Mouse (Mus musculus): Measurements from ENCODE around the gene Psg17.
"Not testable (repeated sequence)": the region's sequence is repeated elsewhere in the genome, so short reads cannot be mapped to it uniquely, and the experiment has no call there.

Psg17 gene

GRCm38 (mm10) chr7:18821507-18821906 is at the start of gene Psg17:
TSS of gene Psg17 (minus strand) at chr7:18821607.
- no peak for DNase-seq

GRCm38 (mm10) chr7:18871031-18871430 is 49.6 kb upstream of the Psg17 start, which contains the start of gene Pglyrp1:
TSS of gene Pglyrp1 (plus strand) at chr7:18871331.
- DNase-seq, result not testable (repeated sequence)

- no peak for DNase-seq
These were observed 47.1 kb upstream of the Psg17 start for GRCm38 (mm10) chr7:18868491-18868890.

- no peak for DNase-seq
These were observed 41.4 kb upstream of the Psg17 start for GRCm38 (mm10) chr7:18862801-18863200.

- DNase-seq, result no peak
These were observed 37.0 kb upstream of the Psg17 start for GRCm38 (mm10) chr7:18858310-18858916.

GRCm38 (mm10) chr7:18848395-18848794 is 27.0 kb upstream of the Psg17 start:
- no peak for DNase-seq

GRCm38 (mm10) chr7:18844811-18845210 is 23.4 kb upstream of the Psg17 start:
- DNase-seq, result no peak

GRCm38 (mm10) chr7:18841174-18841567 is 19.8 kb upstream of the Psg17 start:
- DNase-seq, result no peak

GRCm38 (mm10) chr7:18840386-18841173 is 19.2 kb upstream of the Psg17 start:
- peak; percentile 41 for DNase-seq

- DNase-seq, result peak; percentile 12
These were observed 18.5 kb upstream of the Psg17 start, which contains the start of gene Mill2 for GRCm38 (mm10) chr7:18839865-18840264. TSS of gene Mill2 (plus strand) at chr7:18839966.

GRCm38 (mm10) chr7:18832298-18832697 is 10.9 kb upstream of the Psg17 start:
- DNase-seq, result no peak

GRCm38 (mm10) chr7:18829545-18829944 is 8.1 kb upstream of the Psg17 start:
- DNase-seq, result no peak

- no peak for DNase-seq
These were observed 7.2 kb upstream of the Psg17 start for GRCm38 (mm10) chr7:18828592-18828991.

GRCm38 (mm10) chr7:18827792-18828546 is 6.6 kb upstream of the Psg17 start:
- no peak for DNase-seq

GRCm38 (mm10) chr7:18818301-18818700 is 3.1 kb downstream of the Psg17 start:
- no peak for DNase-seq

GRCm38 (mm10) chr7:18803526-18803925 is 17.9 kb downstream of the Psg17 start:
- no peak for DNase-seq

GRCm38 (mm10) chr7:18799129-18799528 is 22.3 kb downstream of the Psg17 start:
- DNase-seq, result no peak

GRCm38 (mm10) chr7:18798420-18798819 is 23.0 kb downstream of the Psg17 start, which contains the start of gene Psg19:
TSS of gene Psg19 (minus strand) at chr7:18798520.
- DNase-seq, result no peak

- not testable (repeated sequence) for DNase-seq
These were observed 30.7 kb downstream of the Psg17 start for GRCm38 (mm10) chr7:18790671-18791070.

- not testable (repeated sequence) for DNase-seq
These were observed 40.1 kb downstream of the Psg17 start for GRCm38 (mm10) chr7:18781301-18781700.

- no peak for DNase-seq
These were observed 42.0 kb downstream of the Psg17 start for GRCm38 (mm10) chr7:18779337-18779781.
